Mouse (Mus musculus): ENCODE results near the gene Tc2n.

GRCm38 (mm10) chr12:101680538-101680937, 37.8 kb downstream of the Tc2n start:
- TF ChIP-seq CTCF (IDR thresholded peaks at IDR 0.05; ENCODE audit: low read depth) (no peak), EP300 (IDR thresholded peaks at IDR 0.05; ENCODE audit: low read depth) (no peak)

All from liver, postnatal 0 days (tissue).